Mouse (Mus musculus) lung, adult 2 months (tissue): ENCODE results near the gene Izumo1.

ENCODE experiments used
- CTCF ChIP-seq: fragments of 200-500 bp; IDR thresholded peaks from 2 replicates; pipeline ENCODE4 v1.5.1; 2011; ENCODE audit warnings: mild to moderate bottlenecking, low read length, control low read depth; ENCODE audit not compliant: insufficient read depth
- POLR2A ChIP-seq: fragments of 200-500 bp; IDR thresholded peaks from 2 replicates; pipeline ENCODE4 v1.6.1; 2011; ENCODE audit warnings: low read depth, mild to moderate bottlenecking, control low read depth, low read length, borderline replicate concordance; ENCODE audit errors: extremely low read depth

DNA sequence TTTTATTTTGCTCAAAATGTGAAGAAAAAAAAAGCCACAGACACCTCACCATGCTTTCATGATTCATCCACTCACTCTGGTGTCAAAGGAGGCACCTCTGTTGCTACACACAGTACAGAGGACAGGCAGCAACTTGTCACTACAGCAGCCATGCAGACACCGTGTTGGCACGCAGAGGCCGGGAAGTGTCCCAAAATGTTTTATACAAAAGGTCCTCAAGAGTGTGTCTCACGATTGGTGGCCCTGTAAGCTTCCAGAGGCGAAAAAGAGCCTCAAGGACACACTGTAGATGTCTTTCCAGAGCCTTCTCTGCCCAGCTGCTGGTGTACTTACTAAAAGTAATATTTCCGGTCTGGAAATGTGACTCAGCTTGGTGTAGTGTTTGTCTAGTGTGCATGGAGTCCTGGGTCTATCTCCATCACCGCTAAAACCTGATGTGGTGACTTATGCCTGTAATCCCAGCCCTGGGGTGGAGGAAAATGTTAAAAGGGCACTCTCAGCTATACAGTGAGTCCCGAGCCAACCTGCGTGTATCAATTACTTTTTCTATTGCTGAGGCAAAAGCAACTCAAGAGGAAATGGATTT, 15.8 kb upstream of the Izumo1 start:
- TF ChIP-seq CTCF (no peak), POLR2A (no peak)
